Mouse (Mus musculus) common myeloid progenitor, adult 5-6 weeks (primary cell): ENCODE measurements around the gene Olfr1253. TPM values are rescaled to one million over a fixed set of nuclear protein-coding genes. Genes with fewer than 3 reads are reported as not detected.

Source experiments
- ATAC-seq: replicated peaks from 2 replicates; pipeline ENCODE4 v1.8.0; 2016; ENCODE audit warnings: low read depth, mild to moderate bottlenecking, moderate TSS enrichment, inconsistent platforms; ENCODE audit not compliant: poor library complexity, severe bottlenecking
- total RNA-seq: library from RNA; stranded (forward); fragments of 200-1000, 187-1606 nt; gene quantifications from 2 replicates; pipeline ENCODE4 v1.2.3, GENCODE M21; 2017

Gene Olfr1253
- not detected in 2 replicates for total RNA-seq

DNA sequence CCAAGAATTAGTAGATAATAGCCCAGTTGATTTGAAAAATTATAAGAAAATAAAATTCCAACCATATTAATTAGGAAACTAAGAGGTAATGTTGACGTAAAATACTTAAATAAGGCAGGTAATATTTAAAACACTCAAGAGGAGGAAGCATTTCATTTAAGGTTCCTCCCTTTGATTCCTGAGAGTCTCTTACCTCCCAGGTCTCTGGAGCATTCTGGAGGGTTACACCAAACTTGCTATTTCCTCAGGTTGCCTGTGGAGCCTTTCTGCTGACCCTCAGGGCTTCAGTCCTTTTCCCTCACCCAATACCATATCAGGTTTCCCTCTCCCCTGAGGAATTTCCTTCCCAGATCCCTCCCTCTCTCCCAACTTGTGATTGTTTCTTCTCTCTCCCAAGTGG lies at the start of gene Olfr1253:
TSS of gene Olfr1253 (minus strand) at position 101 of the 400 bp plus-strand sequence.
- ATAC-seq, result no peak

- ATAC-seq, result no peak
These were observed 42.7 kb upstream of the Olfr1253 start for GRCm38 (mm10) chr2:89799583-89799982.

- no peak for ATAC-seq
These were observed 36.6 kb upstream of the Olfr1253 start, which contains the start of gene Olfr1254 for GRCm38 (mm10) chr2:89793519-89793918. Gene Olfr1254 (minus strand): TSS chr2:89793619.

DNA sequence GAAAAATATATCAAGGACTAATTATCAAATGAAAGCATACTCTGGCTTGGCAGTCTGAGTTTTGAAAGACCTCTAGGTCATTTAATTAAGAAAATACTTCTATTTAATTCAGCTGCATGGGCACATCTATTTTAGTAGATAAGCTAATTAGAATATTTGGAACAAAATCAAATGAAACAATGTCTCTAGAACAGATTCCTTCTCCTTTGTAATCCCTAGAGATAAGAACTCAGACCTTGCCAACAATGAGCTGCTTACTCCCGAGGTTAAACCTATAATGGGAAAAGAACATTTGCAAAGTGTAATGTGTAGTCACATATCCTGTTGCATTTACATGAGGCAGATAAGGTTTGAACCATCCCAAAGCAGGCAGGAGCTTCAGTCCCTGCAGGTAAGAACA lies 32.0 kb downstream of the Olfr1253 start, which contains the start of gene Olfr1252:
TSS of gene Olfr1252 (minus strand) at position 101 of the 400 bp plus-strand sequence.
- ATAC-seq, result no peak

Other genes starting within 250 kb of the Olfr1253 start
- not detected in 2 replicates for gene Olfr1243, start 225.6 kb downstream of the Olfr1253 start, total RNA-seq
- gene Olfr1245, start 178.6 kb downstream of the Olfr1253 start, total RNA-seq, result not detected in 2 replicates
- gene Olfr1246, start 163.9 kb downstream of the Olfr1253 start, total RNA-seq, result not detected in 2 replicates
- not detected in 2 replicates for gene Olfr1247, start 143.0 kb downstream of the Olfr1253 start, total RNA-seq
- gene Olfr1248, start 138.8 kb downstream of the Olfr1253 start, total RNA-seq, result not detected in 2 replicates
- not detected in 2 replicates for gene Olfr1249, start 122.1 kb downstream of the Olfr1253 start, total RNA-seq
- not detected in 2 replicates for gene Olfr1250, start 95.6 kb downstream of the Olfr1253 start, total RNA-seq
- not detected in 2 replicates for gene Olfr1251, start 85.2 kb downstream of the Olfr1253 start, total RNA-seq
- not detected in 2 replicates for gene Olfr1252, start 32.1 kb downstream of the Olfr1253 start, total RNA-seq
- gene Olfr1254, start 36.5 kb upstream of the Olfr1253 start, total RNA-seq, result not detected in 2 replicates
- gene Olfr1255, start 55.0 kb upstream of the Olfr1253 start, total RNA-seq, result not detected in 2 replicates
- not detected in 2 replicates for gene Olfr1256, start 84.5 kb upstream of the Olfr1253 start, total RNA-seq
- gene Olfr48, start 91.1 kb upstream of the Olfr1253 start, total RNA-seq, result not detected in 2 replicates
- gene Olfr1257, start 121.3 kb upstream of the Olfr1253 start, total RNA-seq, result not detected in 2 replicates
- gene Olfr1258, start 170.2 kb upstream of the Olfr1253 start, total RNA-seq, result not detected in 2 replicates
- gene Olfr1259, start 191.6 kb upstream of the Olfr1253 start, total RNA-seq, result not detected in 2 replicates
- not detected in 2 replicates for gene Olfr1260, start 217.2 kb upstream of the Olfr1253 start, total RNA-seq
- not detected in 2 replicates for gene Olfr1261, start 234.1 kb upstream of the Olfr1253 start, total RNA-seq
- not detected in 2 replicates for gene Olfr1262, start 243.1 kb upstream of the Olfr1253 start, total RNA-seq